Mouse (Mus musculus) erythroblast, embryonic 14.5 days (primary cell): ENCODE data around the gene Slc16a6.

Experiments used
- GATA1 ChIP-seq: IDR thresholded peaks from 2 replicates; pipeline ENCODE4 v1.6.1; 2012; ENCODE audit warnings: low read length, inconsistent platforms, mixed read lengths
- TAL1 ChIP-seq: IDR thresholded peaks from 3 replicates; pipeline ENCODE4 v1.6.1; 2012; ENCODE audit warnings: low read length, inconsistent platforms, mixed read lengths

DNA sequence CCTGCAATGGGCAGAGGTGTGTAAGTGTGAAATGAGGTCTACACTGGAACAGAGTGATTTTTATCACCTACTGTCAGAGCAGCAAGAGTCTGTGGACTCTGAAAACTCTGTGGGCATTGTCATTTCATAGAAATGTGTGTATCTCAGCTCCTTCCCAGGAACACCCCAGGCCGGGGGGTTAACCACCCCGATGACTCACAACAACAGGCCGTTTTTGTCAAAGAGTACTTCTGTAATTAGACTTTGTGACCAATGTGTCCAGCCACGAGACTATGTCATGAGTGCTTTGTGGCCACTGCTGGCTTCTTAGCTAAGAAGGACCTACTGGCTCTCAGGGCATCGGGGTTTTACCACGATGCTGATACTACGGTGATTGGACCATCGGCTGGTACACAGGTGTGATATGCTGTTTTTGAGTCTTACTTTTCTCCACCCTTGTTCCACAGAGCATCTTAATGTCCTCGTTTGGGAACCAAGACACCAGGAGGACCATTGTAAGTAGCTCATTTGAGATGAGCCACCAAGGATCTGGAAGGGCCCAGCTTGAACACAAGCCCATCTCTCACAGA is 55.8 kb downstream of the Slc16a6 start:
- TF ChIP-seq GATA1 = no peak
- no peak for TF ChIP-seq TAL1
